Comparison of ENCODE assay signal across 23 mouse cellular contexts in the genomic region with DNA sequence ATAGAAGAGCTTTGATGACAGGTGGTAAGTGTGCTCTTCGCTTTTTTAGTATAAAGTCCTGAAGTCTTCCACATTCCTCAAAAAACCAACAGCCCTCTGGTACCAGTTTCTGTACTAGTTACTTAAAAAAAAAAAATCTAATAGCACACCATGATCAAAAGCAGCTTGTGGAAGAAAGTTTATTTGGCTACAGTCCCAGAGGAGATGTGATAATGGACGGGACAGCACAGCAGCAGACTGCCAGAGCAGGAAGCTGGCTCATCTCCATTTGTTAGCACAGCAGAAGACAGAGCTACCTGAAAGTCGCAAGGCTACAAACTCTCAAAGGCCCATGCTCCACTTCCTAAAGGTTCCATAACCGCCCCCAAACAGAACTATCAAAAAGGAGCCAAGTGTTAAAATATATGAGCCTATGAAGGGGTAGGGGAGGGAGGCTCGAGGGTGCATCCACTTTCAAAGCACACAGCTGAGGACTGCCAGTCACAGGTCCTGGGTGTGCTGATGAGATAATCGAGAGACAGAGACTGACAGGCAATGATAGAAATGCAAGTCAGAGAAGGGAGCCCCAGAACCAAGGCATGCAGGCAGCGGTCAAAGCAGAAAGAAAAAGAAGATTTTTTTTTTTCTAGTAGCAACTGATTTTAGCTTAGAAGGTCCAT. TPM values are rescaled to one million over a fixed set of nuclear protein-coding genes. Genes with fewer than 3 reads are reported as not detected.
"Had no signal": no experiment of that assay in that cellular context is flagged by ENCODE, and none has a peak within 500 bp of the region (broad histone marks: within the 10 kb centered on the region; RNA-seq: fewer than 3 reads in every experiment).

No protein-coding gene starts in this region.

- ATAC-seq: midbrain, embryonic 13.5 days had no signal

- H3K27me3 ChIP-seq: liver, embryonic 15.5 days; lung, embryonic 15.5 days; midbrain, embryonic 13.5 days; stomach, embryonic 15.5 days had no signal

- H3K9me3 ChIP-seq: limb, embryonic 10.5 days; liver, embryonic 15.5 days; lung, embryonic 15.5 days; midbrain, embryonic 13.5 days; stomach, embryonic 15.5 days had no signal

- H3K4me1 ChIP-seq: limb, embryonic 10.5 days; liver, embryonic 15.5 days; lung, embryonic 15.5 days; midbrain, embryonic 13.5 days; stomach, embryonic 15.5 days had no signal

- H3K4me2 ChIP-seq: liver, embryonic 11.5 days; liver, embryonic 15.5 days; lung, embryonic 15.5 days; midbrain, embryonic 13.5 days; stomach, embryonic 15.5 days had no signal

- DNase-seq: kidney, adult 18-20 months; kidney, postnatal 14 days; lung, postnatal 14 days; right cerebral cortex, adult 18-20 months; right cerebral cortex, postnatal 25 days; thymus, adult 18-20 months; thymus, postnatal 14 days had no signal

- H3K4me3 ChIP-seq: limb, embryonic 10.5 days; liver, embryonic 15.5 days; lung, embryonic 15.5 days; midbrain, embryonic 13.5 days; stomach, embryonic 15.5 days had no signal

- H3K27ac ChIP-seq: limb, embryonic 10.5 days; liver, embryonic 15.5 days; lung, embryonic 15.5 days; macrophage; midbrain, embryonic 13.5 days; stomach, embryonic 15.5 days had no signal

- H3K9ac ChIP-seq: liver, embryonic 15.5 days; lung, embryonic 15.5 days; midbrain, embryonic 13.5 days; stomach, embryonic 15.5 days had no signal

- H3K36me3 ChIP-seq: limb, embryonic 10.5 days; liver, embryonic 15.5 days; lung, embryonic 15.5 days; midbrain, embryonic 13.5 days; stomach, embryonic 15.5 days had no signal

RNA-seq across cellular contexts. Expression of gene Defb22, which starts 10.4 kb away (rescaled TPM):
- total RNA-seq: layer of hippocampus, adult 8-10 months; layer of hippocampus, postnatal 14 days; left cerebral cortex, adult 18-20 months; left cerebral cortex, postnatal 10 days; midbrain, postnatal 0 days had no signal
- polyA plus RNA-seq: kidney, embryonic 14.5 days; large intestine, adult 2 months; limb, embryonic 10.5 days; limb, embryonic 14.5 days; liver, embryonic 11.5 days; liver, embryonic 15.5 days; lung, embryonic 15.5 days; macrophage; midbrain, embryonic 13.5 days; midbrain, postnatal 0 days; neural tube, embryonic 14.5 days; stomach, embryonic 15.5 days had no signal

RNA-seq across cellular contexts. Expression of gene Defb26, which starts 11.2 kb away (rescaled TPM):
- total RNA-seq: layer of hippocampus, adult 8-10 months; layer of hippocampus, postnatal 14 days; left cerebral cortex, adult 18-20 months; left cerebral cortex, postnatal 10 days; midbrain, postnatal 0 days had no signal
- polyA plus RNA-seq: kidney, embryonic 14.5 days; large intestine, adult 2 months; limb, embryonic 10.5 days; limb, embryonic 14.5 days; liver, embryonic 11.5 days; liver, embryonic 15.5 days; lung, embryonic 15.5 days; macrophage; midbrain, embryonic 13.5 days; midbrain, postnatal 0 days; neural tube, embryonic 14.5 days; stomach, embryonic 15.5 days had no signal

RNA-seq across cellular contexts. Expression of gene Defb28, which starts 17.7 kb away (rescaled TPM):
- total RNA-seq: layer of hippocampus, adult 8-10 months; layer of hippocampus, postnatal 14 days; left cerebral cortex, adult 18-20 months; left cerebral cortex, postnatal 10 days; midbrain, postnatal 0 days had no signal
- polyA plus RNA-seq: kidney, embryonic 14.5 days; large intestine, adult 2 months; limb, embryonic 10.5 days; limb, embryonic 14.5 days; liver, embryonic 11.5 days; liver, embryonic 15.5 days; lung, embryonic 15.5 days; macrophage; midbrain, embryonic 13.5 days; midbrain, postnatal 0 days; neural tube, embryonic 14.5 days; stomach, embryonic 15.5 days had no signal

RNA-seq across cellular contexts. Expression of gene Defb20, which starts 23.5 kb away (rescaled TPM):
- total RNA-seq: layer of hippocampus, postnatal 14 days; left cerebral cortex, adult 18-20 months; left cerebral cortex, postnatal 10 days; midbrain, postnatal 0 days had no signal
- polyA plus RNA-seq: kidney, embryonic 14.5 days; limb, embryonic 10.5 days; limb, embryonic 14.5 days; liver, embryonic 11.5 days; liver, embryonic 15.5 days; lung, embryonic 15.5 days; macrophage; midbrain, embryonic 13.5 days; midbrain, postnatal 0 days; neural tube, embryonic 14.5 days; stomach, embryonic 15.5 days had no signal

RNA-seq across cellular contexts. Expression of gene Defb23, which starts 35.9 kb away (rescaled TPM):
- total RNA-seq: layer of hippocampus, adult 8-10 months; layer of hippocampus, postnatal 14 days; left cerebral cortex, adult 18-20 months; left cerebral cortex, postnatal 10 days; midbrain, postnatal 0 days had no signal
- polyA plus RNA-seq: kidney, embryonic 14.5 days; large intestine, adult 2 months; limb, embryonic 10.5 days; limb, embryonic 14.5 days; liver, embryonic 11.5 days; liver, embryonic 15.5 days; lung, embryonic 15.5 days; macrophage; midbrain, embryonic 13.5 days; midbrain, postnatal 0 days; neural tube, embryonic 14.5 days; stomach, embryonic 15.5 days had no signal
